Mouse (Mus musculus) cortical plate, adult 2 months (tissue): Measurements from ENCODE around the gene Nlrc5. TPM values are rescaled to one million over a fixed set of nuclear protein-coding genes. Genes with fewer than 3 reads are reported as not detected.

Source experiments
- H3K27ac ChIP-seq: fragments of 200-500 bp; 2 replicates; pipeline ENCODE4 v1.5.1; 2012; ENCODE audit warnings: low read length, control low read depth, inconsistent platforms; ENCODE audit not compliant: insufficient read depth
- H3K4me1 ChIP-seq: fragments of 200-500 bp; 2 replicates; pipeline ENCODE4 v1.6.1; 2011; ENCODE audit warnings: low read length; ENCODE audit not compliant: control insufficient read depth, insufficient read depth
- H3K4me3 ChIP-seq: fragments of 200-500 bp; 2 replicates; pipeline ENCODE4 v1.5.1; 2011; ENCODE audit warnings: mild to moderate bottlenecking, low read length, control low read depth; ENCODE audit not compliant: insufficient read depth
- CTCF ChIP-seq: fragments of 200-500 bp; IDR thresholded peaks from 2 replicates; pipeline ENCODE4 v1.5.1; 2011; ENCODE audit warnings: mild to moderate bottlenecking, control low read depth, low read length; ENCODE audit not compliant: insufficient read depth; ENCODE audit errors: extremely low read depth
- POLR2A ChIP-seq: fragments of 200-500 bp; IDR thresholded peaks from 2 replicates; pipeline ENCODE4 v1.6.1; 2011; ENCODE audit warnings: mild to moderate bottlenecking, low read length, control low read depth; ENCODE audit not compliant: insufficient read depth; ENCODE audit errors: extremely low read depth
- polyA plus RNA-seq: library from polyadenylated mRNA; depleted of rRNA; stranded (reverse); fragments of >200 nt; gene quantifications from 2 replicates; pipeline ENCODE4 v1.2.3, GENCODE M21; 2012

The Nlrc5 gene
- polyA plus RNA-seq, 1 experiment: 0.94 TPM

DNA sequence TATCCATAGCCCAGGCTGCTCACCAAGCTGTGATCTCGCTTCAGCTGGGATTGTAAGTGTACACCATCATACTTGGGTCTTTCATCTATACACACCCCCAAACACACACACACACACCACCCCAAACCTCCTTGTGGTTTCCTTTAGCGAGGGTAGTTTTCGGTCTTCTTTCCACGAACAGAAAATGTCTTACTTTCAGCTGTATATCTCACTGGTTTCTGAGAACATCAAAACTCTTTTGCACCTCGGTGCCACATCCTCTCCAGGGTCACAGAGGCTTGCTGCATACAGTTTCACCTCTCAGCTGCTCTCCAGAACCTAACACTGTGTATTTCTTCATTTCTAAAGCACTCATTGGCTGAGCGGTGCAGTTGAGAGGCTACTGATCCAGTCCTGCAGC, 20.6 kb upstream of the Nlrc5 start:
- no peak overlapping the region for H3K27ac ChIP-seq
- no peaks in the 10 kb centered on the region for H3K4me1 ChIP-seq
- TF ChIP-seq CTCF (no peak), POLR2A (no peak)
- H3K4me3 ChIP-seq: no peak overlapping the region

DNA sequence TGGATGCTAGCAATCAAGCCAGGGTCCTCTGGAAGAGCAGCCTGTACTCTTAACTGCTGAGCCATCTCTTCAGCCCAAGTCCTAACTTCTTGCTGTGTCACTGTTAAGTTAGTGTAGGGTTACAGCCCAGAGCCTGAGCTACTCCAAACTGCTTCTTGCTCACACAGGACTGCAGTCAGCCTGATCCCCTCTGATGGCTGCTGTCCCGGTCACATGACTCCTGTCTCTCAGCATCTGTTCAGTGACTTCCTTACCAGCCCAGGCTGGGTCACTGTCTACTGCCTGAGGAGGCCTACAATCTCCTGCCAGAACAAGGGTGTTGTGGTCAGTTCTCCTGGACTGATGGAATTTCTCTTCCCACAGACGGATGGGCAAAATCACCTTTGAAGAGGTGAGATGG, 18.9 kb upstream of the Nlrc5 start:
- no peak overlapping the region for H3K27ac ChIP-seq
- no peak overlapping the region for H3K4me3 ChIP-seq
- TF ChIP-seq POLR2A: no peak
- no peak for TF ChIP-seq CTCF
- no peaks in the 10 kb centered on the region for H3K4me1 ChIP-seq

DNA sequence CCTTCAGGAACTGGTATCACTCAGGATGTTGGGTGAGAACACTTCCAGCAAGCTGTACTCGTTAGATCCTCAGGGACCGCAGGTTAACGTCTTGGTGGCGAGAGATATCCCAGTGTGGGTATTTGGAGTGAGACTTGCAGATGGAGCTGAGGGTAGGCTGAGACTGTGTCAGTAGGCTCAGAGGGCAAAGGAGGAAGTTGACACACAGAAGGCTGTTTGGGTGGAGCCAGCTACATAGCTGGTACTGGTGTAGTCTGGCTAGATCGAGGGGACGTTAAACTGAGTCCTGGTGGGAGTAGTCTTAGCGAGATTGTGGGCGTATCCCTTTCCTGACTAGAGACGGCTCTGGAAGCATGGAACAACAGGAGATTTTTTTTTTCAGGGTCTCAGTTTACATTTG, 16.1 kb upstream of the Nlrc5 start:
- Histone ChIP-seq H3K27ac (no peak overlapping the region), H3K4me3 (no peak overlapping the region), H3K4me1 (no peaks in the 10 kb centered on the region)
- TF ChIP-seq CTCF: no peak
- TF ChIP-seq POLR2A: no peak

DNA sequence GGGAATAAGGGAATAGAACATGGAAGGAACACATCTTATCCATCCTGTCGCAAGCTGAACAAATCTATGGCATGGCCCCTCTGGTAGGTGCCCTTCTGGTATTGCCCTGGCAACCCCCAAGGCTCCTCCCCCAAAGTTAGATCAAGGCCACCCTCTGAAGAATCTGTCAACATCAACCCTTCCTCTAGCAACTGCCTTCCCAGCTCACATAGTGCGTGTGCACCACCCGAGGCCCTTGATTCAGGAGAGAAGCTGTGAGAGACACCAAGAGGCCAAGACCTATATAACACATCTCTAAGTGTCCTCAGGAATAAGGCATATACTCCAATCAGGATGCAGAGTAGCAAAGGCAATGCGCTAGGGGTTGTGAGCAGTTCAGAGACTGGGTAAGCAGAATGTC, 11.9 kb upstream of the Nlrc5 start:
- Histone ChIP-seq H3K4me3 (no peak overlapping the region), H3K27ac (no peak overlapping the region), H3K4me1 (no peaks in the 10 kb centered on the region)
- TF ChIP-seq CTCF: no peak
- no peak for TF ChIP-seq POLR2A

DNA sequence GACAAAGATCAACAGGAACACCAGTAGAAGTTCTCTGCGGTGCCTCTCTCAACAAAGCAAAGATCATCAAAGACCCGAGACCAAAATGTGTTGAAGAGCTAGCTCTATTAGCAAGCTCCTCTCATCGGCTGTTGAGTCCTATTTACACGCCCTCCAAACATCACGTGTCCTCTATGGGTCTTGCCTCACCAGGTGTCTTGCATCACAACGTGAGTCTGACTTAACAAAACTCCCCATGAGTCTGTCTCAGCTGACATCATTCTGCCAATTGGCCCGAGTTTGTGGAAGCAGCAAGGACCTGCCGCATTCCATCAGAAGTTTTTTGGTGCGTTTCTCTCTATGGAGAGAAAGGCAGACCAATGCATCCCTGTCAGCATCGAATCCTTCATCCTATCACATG, 6.2 kb upstream of the Nlrc5 start:
- Histone ChIP-seq H3K27ac (no peak overlapping the region), H3K4me3 (no peak overlapping the region), H3K4me1 (no peaks in the 10 kb centered on the region)
- TF ChIP-seq CTCF (no peak), POLR2A (no peak)

DNA sequence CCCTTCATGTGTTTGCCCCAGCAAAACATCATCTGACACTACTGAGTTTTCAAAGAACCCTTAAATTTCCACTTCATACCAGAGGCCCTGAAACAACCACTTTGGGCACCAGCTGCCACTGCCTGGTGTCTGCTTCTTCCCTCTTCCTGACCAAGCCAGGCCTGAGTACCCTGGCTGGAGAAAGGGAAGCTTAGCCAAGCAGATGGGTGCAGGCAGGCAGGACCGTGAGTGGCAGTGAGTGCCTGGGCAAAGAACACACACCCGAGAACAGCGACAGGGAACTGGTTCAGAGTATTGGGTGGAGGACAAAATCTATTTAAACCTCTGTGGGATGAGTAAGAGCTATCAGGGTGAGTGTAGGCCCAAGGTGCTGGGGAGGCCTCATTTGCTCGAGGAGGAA, 5.7 kb upstream of the Nlrc5 start:
- Histone ChIP-seq H3K27ac (no peak overlapping the region), H3K4me3 (no peak overlapping the region), H3K4me1 (no peaks in the 10 kb centered on the region)
- no peak for TF ChIP-seq POLR2A
- TF ChIP-seq CTCF: no peak

DNA sequence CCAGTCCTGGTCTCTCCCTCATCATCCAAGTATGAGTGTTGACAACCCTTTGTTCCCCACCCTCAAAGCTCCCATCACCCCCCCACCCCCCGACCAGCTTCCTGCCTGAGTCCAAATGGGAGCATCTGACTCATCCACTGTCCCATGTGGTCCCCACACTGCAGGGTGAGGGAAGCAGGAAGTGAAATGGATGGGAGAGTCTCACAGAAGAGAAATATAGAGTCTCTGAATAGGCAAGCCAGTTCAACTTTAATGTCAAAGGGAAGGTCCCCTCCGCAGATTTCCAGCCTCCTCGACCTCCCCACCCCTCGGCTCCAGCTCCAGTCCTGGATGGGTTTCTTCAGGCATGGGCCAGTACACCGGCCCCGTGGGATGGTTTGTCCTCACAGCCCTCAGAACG, 4.8 kb upstream of the Nlrc5 start:
- Histone ChIP-seq H3K4me3 (no peak overlapping the region), H3K27ac (no peak overlapping the region), H3K4me1 (peaks cover 2% of the 10 kb centered on the region; the same call in 1 of the 2 replicates)
- TF ChIP-seq POLR2A (no peak), CTCF (no peak)

DNA sequence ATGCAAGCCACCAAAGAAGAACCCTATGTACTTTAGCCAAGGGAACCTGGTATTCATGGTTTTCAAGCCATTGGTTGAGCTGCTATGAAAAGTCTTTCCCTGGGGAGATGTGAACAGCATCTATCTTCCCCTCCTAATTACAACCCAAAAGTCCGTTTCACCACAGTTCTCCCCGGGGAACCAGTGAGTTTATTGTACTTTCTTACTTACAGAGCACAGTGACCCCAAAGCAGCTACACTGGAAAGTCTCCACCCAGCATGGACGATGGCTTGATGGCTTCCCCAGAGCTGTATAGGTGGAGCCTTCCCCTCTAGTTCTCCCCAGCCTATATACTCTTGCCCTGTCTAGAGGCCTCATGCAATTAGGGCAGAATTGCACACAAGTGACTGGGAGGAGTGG, 1.9 kb upstream of the Nlrc5 start:
- Histone ChIP-seq H3K4me1 (peaks cover 2% of the 10 kb centered on the region; the same call in 1 of the 2 replicates), H3K4me3 (no peak overlapping the region), H3K27ac (no peak overlapping the region)
- TF ChIP-seq POLR2A (no peak), CTCF (no peak)

DNA sequence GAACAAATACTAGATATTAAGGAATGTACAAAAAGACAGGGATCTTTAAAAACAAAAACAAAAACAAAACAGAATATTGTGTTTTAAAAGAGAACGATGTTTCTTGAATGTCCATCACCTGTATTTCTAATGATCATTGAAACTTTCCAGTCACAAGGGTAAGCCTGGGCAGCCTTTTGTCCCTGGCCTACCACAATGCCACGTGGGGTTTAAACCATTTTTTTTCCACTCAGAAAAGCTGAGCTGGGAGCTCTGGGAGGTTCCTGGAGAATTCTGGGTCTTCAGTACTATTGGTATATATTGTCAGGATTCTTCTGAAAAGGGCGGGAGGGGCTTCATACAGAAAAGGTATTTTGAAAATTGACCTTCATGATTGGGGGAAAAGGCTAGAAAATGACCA, 802 bp downstream of the Nlrc5 start:
- H3K4me3 ChIP-seq: no peak overlapping the region
- peaks cover 2% of the 10 kb centered on the region; the same call in 1 of the 2 replicates for H3K4me1 ChIP-seq
- no peak overlapping the region for H3K27ac ChIP-seq
- TF ChIP-seq POLR2A: no peak
- no peak for TF ChIP-seq CTCF

DNA sequence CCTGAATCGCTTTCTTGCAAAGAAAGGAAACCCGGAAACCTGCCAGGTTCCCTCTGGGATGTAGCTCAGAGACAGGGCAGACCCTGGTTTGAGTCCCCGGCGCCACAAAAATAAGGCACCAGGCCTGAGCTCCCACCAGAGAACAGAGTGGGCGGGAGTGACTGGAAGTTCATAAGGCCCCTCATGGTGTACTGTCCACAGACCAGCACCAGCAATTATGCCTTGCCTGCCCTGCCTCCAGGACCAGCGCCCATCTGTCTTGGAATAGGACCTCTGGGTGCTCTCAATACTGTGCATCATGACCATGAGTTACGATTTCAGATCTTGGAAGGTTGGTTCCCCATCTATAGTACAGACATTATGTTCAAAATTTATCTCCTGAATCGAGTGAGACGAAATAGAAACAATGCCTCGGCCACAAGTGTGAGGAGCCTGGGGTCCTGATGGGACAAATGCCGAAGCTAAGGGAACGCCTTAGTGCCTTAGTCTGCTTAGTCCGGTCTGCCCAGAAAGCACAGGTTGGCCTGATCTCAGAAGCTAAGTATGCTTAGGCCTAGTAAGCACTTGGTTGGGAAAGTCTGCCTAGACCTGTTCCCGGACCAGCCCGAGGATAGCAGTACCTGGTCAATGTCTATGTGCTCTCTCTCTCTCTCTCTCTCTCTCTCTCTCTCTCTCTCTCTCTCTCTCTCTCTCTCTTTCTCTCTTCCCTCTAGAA, 1.4 kb downstream of the Nlrc5 start:
- Histone ChIP-seq H3K27ac (no peak overlapping the region), H3K4me1 (peaks cover 2% of the 10 kb centered on the region; the same call in 1 of the 2 replicates), H3K4me3 (no peak overlapping the region)
- TF ChIP-seq CTCF (no peak), POLR2A (no peak)

DNA sequence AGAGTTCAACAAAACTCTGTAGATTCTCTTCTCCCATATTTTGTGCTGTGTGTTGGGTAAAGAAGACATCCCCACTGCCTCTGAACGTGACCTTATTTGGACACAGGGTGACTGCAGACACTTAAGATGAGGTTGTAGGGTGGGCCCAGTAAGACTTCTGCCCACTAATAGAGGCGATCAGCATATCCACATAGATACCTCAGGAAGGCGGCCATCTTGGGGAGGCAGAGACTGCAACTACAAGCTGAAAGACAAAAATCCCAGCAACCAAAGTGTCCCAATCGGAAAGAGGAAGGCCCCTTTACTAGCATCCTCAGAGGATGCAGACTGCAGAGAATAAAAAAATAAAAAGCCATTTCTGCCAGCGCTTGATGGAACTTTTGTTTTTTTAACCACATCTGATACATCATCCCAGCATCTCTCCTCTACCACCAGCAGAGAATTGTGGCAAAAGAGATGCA, 2.0 kb downstream of the Nlrc5 start:
- peaks cover 2% of the 10 kb centered on the region; the same call in 1 of the 2 replicates for H3K4me1 ChIP-seq
- no peak overlapping the region for H3K27ac ChIP-seq
- H3K4me3 ChIP-seq: no peak overlapping the region
- TF ChIP-seq POLR2A (no peak), CTCF (no peak)
